Mouse (Mus musculus): ENCODE data around the gene Man2a1. TPM values are rescaled to one million over a fixed set of nuclear protein-coding genes. Genes with fewer than 3 reads are reported as not detected.
A peak's percentile ranks its signal among the peaks of the same experiment; 100 is the strongest.

The Man2a1 gene
- total and polyA plus RNA-seq, 2 experiments from 2014 or later: 2.2 to 19.9 TPM

DNA sequence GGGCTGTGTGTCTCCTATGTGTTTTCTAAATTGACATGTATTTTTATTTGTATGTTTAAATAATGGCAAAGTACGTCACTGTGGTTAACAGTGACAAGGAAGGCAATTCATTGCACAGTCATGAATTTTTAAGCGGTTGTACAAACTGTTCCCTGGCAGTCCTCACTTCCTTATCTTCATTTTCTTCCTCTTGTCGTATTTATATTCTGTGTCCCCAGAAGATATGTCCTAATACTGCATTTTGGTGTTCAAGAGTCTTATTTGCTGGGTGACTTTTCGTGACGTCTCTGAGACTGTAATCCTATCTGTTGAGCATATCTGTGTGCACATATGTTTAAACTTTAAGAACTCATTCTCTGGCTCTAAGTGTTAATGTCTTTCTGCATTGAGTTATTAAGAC, 120.6 kb downstream of the Man2a1 start:
- 0 out of 2 replicates have a peak, but pooled peaks cover 2% of the 10 kb centered on the region for H3K4me1 ChIP-seq (ENCODE audit: insufficient read depth)
- ATAC-seq (no peak), DNase-seq (no peak)
- no peaks in the 10 kb centered on the region for H3K9me3 ChIP-seq (ENCODE audit: low read length)
- TF ChIP-seq CTCF (IDR thresholded peaks at IDR 0.05; ENCODE audit: low read depth): no peak
- H3K9ac ChIP-seq: no peak overlapping the region
- no peak overlapping the region for H3K4me2 ChIP-seq (ENCODE audit: low read depth)
- no peak overlapping the region for H3K27ac ChIP-seq (ENCODE audit: low read depth, low read length)
- no peaks in the 10 kb centered on the region for H3K36me3 ChIP-seq (ENCODE audit: insufficient read depth)
- no peak overlapping the region for H3K4me3 ChIP-seq (ENCODE audit: low read depth, low read length)
- 80% methylated on average over 5 of the region's 5 CpGs for WGBS
- H3K27me3 ChIP-seq (ENCODE audit: insufficient read depth, low read length): no peaks in the 10 kb centered on the region

DNA sequence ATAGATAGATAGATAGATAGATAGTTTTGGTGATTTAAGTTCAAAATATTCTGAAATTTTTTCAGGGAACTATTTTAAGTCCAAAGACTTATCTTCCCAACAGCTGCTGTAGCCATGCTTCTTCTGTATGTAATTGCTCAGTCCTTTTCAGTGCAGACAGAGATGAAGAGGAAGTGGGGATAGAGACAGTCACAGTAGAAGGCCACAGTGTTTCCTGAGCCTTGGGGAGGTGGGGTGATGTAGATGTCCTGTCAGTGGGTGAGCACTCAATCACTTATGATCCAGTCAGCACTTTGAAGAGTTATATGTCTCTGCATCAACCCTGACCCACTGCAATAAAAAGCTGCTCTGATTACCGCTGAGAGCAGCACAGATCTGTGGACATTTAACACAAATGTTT, 122.6 kb downstream of the Man2a1 start:
- no peak for TF ChIP-seq CTCF (IDR thresholded peaks at IDR 0.05; ENCODE audit: low read depth)
- H3K4me1 ChIP-seq (ENCODE audit: insufficient read depth): no peaks in the 10 kb centered on the region
- no peak overlapping the region for H3K4me3 ChIP-seq (ENCODE audit: low read depth, low read length)
- DNase-seq (no peak), ATAC-seq (no peak)
- no peaks in the 10 kb centered on the region for H3K9me3 ChIP-seq (ENCODE audit: low read length)
- H3K4me2 ChIP-seq (ENCODE audit: low read depth): no peak overlapping the region
- H3K27me3 ChIP-seq (ENCODE audit: insufficient read depth, low read length): no peaks in the 10 kb centered on the region
- no peaks in the 10 kb centered on the region for H3K36me3 ChIP-seq (ENCODE audit: insufficient read depth)
- 94% methylated on average over 1 of the region's 1 CpGs for WGBS
- no peak overlapping the region for H3K27ac ChIP-seq (ENCODE audit: low read depth, low read length)
- H3K9ac ChIP-seq: no peak overlapping the region

- Histone ChIP-seq H3K9ac (no peak overlapping the region), H3K27ac (ENCODE audit: low read depth, low read length) (no peak overlapping the region), H3K4me3 (ENCODE audit: low read depth, low read length) (no peak overlapping the region), H3K36me3 (ENCODE audit: insufficient read depth) (no peaks in the 10 kb centered on the region), H3K9me3 (ENCODE audit: low read length) (no peaks in the 10 kb centered on the region), H3K27me3 (ENCODE audit: insufficient read depth, low read length) (no peaks in the 10 kb centered on the region), H3K4me1 (ENCODE audit: insufficient read depth) (no peaks in the 10 kb centered on the region), H3K4me2 (ENCODE audit: low read depth) (no peak overlapping the region)
- ATAC-seq: no peak
- TF ChIP-seq CTCF (IDR thresholded peaks at IDR 0.05; ENCODE audit: low read depth): no peak
- WGBS: 88% methylated on average over 3 of the region's 3 CpGs
- no peak for DNase-seq
Observed at GRCm38 (mm10) chr17:64725214-64725613, 124.7 kb downstream of the Man2a1 start.

DNA sequence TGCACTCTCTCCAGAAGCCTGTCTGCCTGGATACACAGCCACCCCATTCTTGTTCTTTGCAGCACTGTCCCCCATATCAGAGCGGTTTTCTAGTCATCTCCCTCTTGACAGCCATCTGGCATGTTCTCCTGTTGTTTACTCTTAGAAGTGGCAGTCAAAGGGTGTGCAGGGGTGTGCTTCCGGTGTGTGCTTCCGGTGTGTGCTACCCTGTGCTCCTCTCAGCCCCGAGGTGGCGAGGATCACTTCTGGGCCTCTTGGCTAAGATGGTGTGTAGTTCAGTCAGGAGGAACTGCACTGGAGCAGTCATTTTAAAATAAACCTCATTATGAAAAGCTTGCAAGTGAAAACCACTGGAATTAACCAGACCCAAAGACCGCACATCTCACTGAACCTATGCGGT, 125.5 kb downstream of the Man2a1 start:
- Histone ChIP-seq H3K4me3 (ENCODE audit: low read depth, low read length) (no peak overlapping the region), H3K9me3 (ENCODE audit: low read length) (no peaks in the 10 kb centered on the region), H3K27me3 (ENCODE audit: insufficient read depth, low read length) (no peaks in the 10 kb centered on the region), H3K9ac (no peak overlapping the region), H3K4me2 (ENCODE audit: low read depth) (no peak overlapping the region), H3K4me1 (ENCODE audit: insufficient read depth) (no peaks in the 10 kb centered on the region), H3K27ac (ENCODE audit: low read depth, low read length) (no peak overlapping the region), H3K36me3 (ENCODE audit: insufficient read depth) (no peaks in the 10 kb centered on the region)
- DNase-seq (no peak), ATAC-seq (no peak)
- no peak for TF ChIP-seq CTCF (IDR thresholded peaks at IDR 0.05; ENCODE audit: low read depth)
- 76% methylated on average over 7 of the region's 7 CpGs for WGBS

GRCm38 (mm10) chr17:64735492-64735891, 135.0 kb downstream of the Man2a1 start:
- 0 out of 2 replicates have a peak, but pooled peaks cover 3% of the 10 kb centered on the region for H3K36me3 ChIP-seq (ENCODE audit: insufficient read depth)
- TF ChIP-seq CTCF (IDR thresholded peaks at IDR 0.05; ENCODE audit: low read depth): no peak
- H3K4me1 ChIP-seq (ENCODE audit: insufficient read depth): no peaks in the 10 kb centered on the region
- ATAC-seq: no peak
- WGBS: 99% methylated on average over 4 of the region's 4 CpGs
- no peak overlapping the region for H3K4me2 ChIP-seq (ENCODE audit: low read depth)
- H3K9ac ChIP-seq: no peak overlapping the region
- no peak for DNase-seq
- H3K27ac ChIP-seq (ENCODE audit: low read depth, low read length): no peak overlapping the region
- H3K4me3 ChIP-seq (ENCODE audit: low read depth, low read length): no peak overlapping the region
- H3K27me3 ChIP-seq (ENCODE audit: insufficient read depth, low read length): no peaks in the 10 kb centered on the region
- no peaks in the 10 kb centered on the region for H3K9me3 ChIP-seq (ENCODE audit: low read length)

- ATAC-seq: no peak
- H3K27me3 ChIP-seq (ENCODE audit: insufficient read depth, low read length): no peaks in the 10 kb centered on the region
- H3K36me3 ChIP-seq (ENCODE audit: insufficient read depth): 0 out of 2 replicates have a peak, but pooled peaks cover 3% of the 10 kb centered on the region
- 77% methylated on average over 1 of the region's 1 CpGs for WGBS
- no peak for DNase-seq
- H3K4me1 ChIP-seq (ENCODE audit: insufficient read depth): no peaks in the 10 kb centered on the region
- no peak for TF ChIP-seq CTCF (IDR thresholded peaks at IDR 0.05; ENCODE audit: low read depth)
- no peaks in the 10 kb centered on the region for H3K9me3 ChIP-seq (ENCODE audit: low read length)
- H3K4me3 ChIP-seq (ENCODE audit: low read depth, low read length): no peak overlapping the region
- no peak overlapping the region for H3K27ac ChIP-seq (ENCODE audit: low read depth, low read length)
- no peak overlapping the region for H3K4me2 ChIP-seq (ENCODE audit: low read depth)
- no peak overlapping the region for H3K9ac ChIP-seq
Observed at GRCm38 (mm10) chr17:64737918-64738317, 137.4 kb downstream of the Man2a1 start.

DNA sequence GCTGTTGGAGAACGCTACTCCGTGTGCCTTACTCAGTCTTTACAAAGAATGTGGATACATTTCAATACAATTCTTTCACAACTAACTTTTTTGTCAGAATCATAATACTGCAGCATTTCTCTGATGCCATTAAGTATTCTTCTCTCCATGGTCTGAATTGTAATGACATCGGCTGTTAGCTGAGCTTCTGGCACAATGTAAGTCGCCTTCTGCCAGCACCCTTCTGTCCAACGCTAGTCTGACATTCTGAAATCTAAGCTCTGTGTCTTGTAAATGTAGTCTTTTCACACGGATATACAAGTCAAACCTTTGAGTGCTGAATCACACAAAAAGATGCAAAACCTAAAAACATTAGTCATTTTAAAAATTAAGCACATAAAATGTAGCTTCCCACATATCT, 138.6 kb downstream of the Man2a1 start:
- ATAC-seq (peak; percentile 65), DNase-seq (peak; percentile 28)
- Histone ChIP-seq H3K9me3 (ENCODE audit: low read length) (no peaks in the 10 kb centered on the region), H3K27ac (ENCODE audit: low read depth, low read length) (no peak overlapping the region), H3K9ac (no peak overlapping the region), H3K36me3 (ENCODE audit: insufficient read depth) (0 out of 2 replicates have a peak, but pooled peaks cover 2% of the 10 kb centered on the region), H3K4me1 (ENCODE audit: insufficient read depth) (no peaks in the 10 kb centered on the region), H3K4me2 (ENCODE audit: low read depth) (no peak overlapping the region), H3K4me3 (ENCODE audit: low read depth, low read length) (no peak overlapping the region), H3K27me3 (ENCODE audit: insufficient read depth, low read length) (no peaks in the 10 kb centered on the region)
- TF ChIP-seq CTCF (IDR thresholded peaks at IDR 0.05; ENCODE audit: low read depth): no peak
- 50% methylated on average over 6 of the region's 6 CpGs for WGBS

Data from forebrain, postnatal 0 days (tissue).